ENCODE assay signal across 18 mouse cellular contexts in the genomic region with DNA sequence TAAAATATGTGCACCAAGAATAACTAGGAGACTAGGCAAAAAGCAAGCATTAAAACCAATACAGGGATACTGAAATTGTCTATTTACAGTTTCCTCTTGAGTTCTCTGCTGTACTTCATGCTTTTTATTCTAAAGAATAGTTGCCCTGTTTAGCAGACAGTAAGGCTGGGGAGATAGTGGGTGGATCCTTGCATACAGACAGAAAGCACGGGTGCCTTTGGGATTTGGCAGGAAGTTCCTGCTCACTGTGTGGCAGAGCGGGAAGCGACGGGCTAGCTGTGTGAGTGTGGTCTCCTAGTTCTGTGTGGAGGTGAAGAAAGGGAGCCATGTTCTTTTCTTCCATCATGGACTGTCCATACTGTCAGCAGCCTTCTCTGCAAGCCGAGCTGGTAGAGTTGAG. TPM values are rescaled to one million over a fixed set of nuclear protein-coding genes. Genes with fewer than 3 reads are reported as not detected.
DNase-seq lines count a peak whose midpoint lies in the region; ATAC-seq lines count a peak whose summit lies in the region.
"Had no signal": no experiment of that assay in that cellular context is flagged by ENCODE, and none has a peak within 500 bp of the region (broad histone marks: within the 10 kb centered on the region; RNA-seq: fewer than 3 reads in every experiment).

No protein-coding gene starts in this region.

- DNase-seq in midbrain, embryonic 11.5 days (ENCODE audit: low spot score, missing footprints): peak; percentile 59
- DNase-seq in midbrain, embryonic 14.5 days: no peak
- DNase-seq in brain, adult 2 months (ENCODE audit: low read depth, low spot score): peak; percentile 69
- DNase-seq in telencephalon, adult 2 months (ENCODE audit: low read depth, low spot score): peak; percentile 47
- DNase-seq: adrenal gland, adult 2 months; adrenal gland, postnatal 10 days; adrenal gland, postnatal 25 days; cerebellum, adult 11-12 months; cerebellum, adult 2 months; cerebellum, adult 9-10 months; cerebellum, postnatal 10 days; cerebellum, postnatal 25 days; forebrain, postnatal 0 days had no signal

- no peak overlapping the region for H3K4me3 ChIP-seq in midbrain, embryonic 11.5 days (ENCODE audit: low read depth, low read length)
- H3K4me3 ChIP-seq in midbrain, embryonic 14.5 days (replicated peaks; ENCODE audit: low read depth, low read length): no peak overlapping the region
- H3K4me3 ChIP-seq in hindbrain, embryonic 16.5 days (ENCODE audit: low read length): no peak overlapping the region
- H3K4me3 ChIP-seq: embryonic facial prominence, embryonic 10.5 days; embryonic facial prominence, embryonic 12.5 days; forebrain, embryonic 13.5 days; forebrain, embryonic 15.5 days had no signal

- H3K4me1 ChIP-seq in midbrain, embryonic 11.5 days (ENCODE audit: control insufficient read depth, insufficient read depth, low read length): no peaks in the 10 kb centered on the region
- no peaks in the 10 kb centered on the region for H3K4me1 ChIP-seq in midbrain, embryonic 14.5 days (ENCODE audit: control insufficient read depth, insufficient read depth, low read length)
- no peaks in the 10 kb centered on the region for H3K4me1 ChIP-seq in hindbrain, embryonic 16.5 days (ENCODE audit: control insufficient read depth, insufficient read depth, low read depth, low read length)
- H3K4me1 ChIP-seq: forebrain, embryonic 13.5 days; forebrain, embryonic 15.5 days had no signal

- no peaks in the 10 kb centered on the region for H3K36me3 ChIP-seq in midbrain, embryonic 11.5 days (ENCODE audit: control insufficient read depth, insufficient read depth, low read length)
- H3K36me3 ChIP-seq in midbrain, embryonic 14.5 days (ENCODE audit: control insufficient read depth, insufficient read depth, low read length): peaks cover 50% of the 10 kb centered on the region
- peaks cover 16% of the 10 kb centered on the region for H3K36me3 ChIP-seq in hindbrain, embryonic 16.5 days (ENCODE audit: control insufficient read depth, insufficient read depth, low read length)

- 93% methylated on average over 5 of the region's 5 CpGs for WGBS in midbrain, embryonic 11.5 days
- 91% methylated on average over 5 of the region's 5 CpGs for WGBS in midbrain, embryonic 14.5 days
- 86% methylated on average over 5 of the region's 5 CpGs for WGBS in hindbrain, embryonic 16.5 days

- no peaks in the 10 kb centered on the region for H3K9me3 ChIP-seq in midbrain, embryonic 11.5 days (ENCODE audit: control insufficient read depth, low read length)
- H3K9me3 ChIP-seq in midbrain, embryonic 14.5 days (ENCODE audit: control insufficient read depth, low read length): no peaks in the 10 kb centered on the region
- H3K9me3 ChIP-seq in hindbrain, embryonic 16.5 days (ENCODE audit: control insufficient read depth, low read length): no peaks in the 10 kb centered on the region
- H3K9me3 ChIP-seq: embryonic facial prominence, embryonic 10.5 days; embryonic facial prominence, embryonic 12.5 days; forebrain, embryonic 13.5 days; forebrain, embryonic 15.5 days had no signal

- no peaks in the 10 kb centered on the region for H3K27me3 ChIP-seq in midbrain, embryonic 11.5 days (ENCODE audit: control insufficient read depth, insufficient read depth, low read length)
- no peaks in the 10 kb centered on the region for H3K27me3 ChIP-seq in midbrain, embryonic 14.5 days (ENCODE audit: control insufficient read depth, insufficient read depth, low read length)
- no peaks in the 10 kb centered on the region for H3K27me3 ChIP-seq in hindbrain, embryonic 16.5 days (replicated peaks; ENCODE audit: control insufficient read depth, insufficient read depth, low read length)
- H3K27me3 ChIP-seq: embryonic facial prominence, embryonic 12.5 days; forebrain, embryonic 13.5 days; forebrain, embryonic 15.5 days had no signal

- no peak for ATAC-seq in midbrain, embryonic 11.5 days (ENCODE audit: low FRiP score)
- ATAC-seq in midbrain, embryonic 14.5 days (ENCODE audit: low FRiP score, low TSS enrichment): no peak
- ATAC-seq in hindbrain, embryonic 16.5 days: no peak
- ATAC-seq: forebrain, embryonic 13.5 days; forebrain, embryonic 15.5 days; forebrain, postnatal 0 days had no signal

- H3K9ac ChIP-seq in midbrain, embryonic 11.5 days (ENCODE audit: low read length): no peak overlapping the region
- no peak overlapping the region for H3K9ac ChIP-seq in midbrain, embryonic 14.5 days (replicated peaks; ENCODE audit: low read length)
- no peak overlapping the region for H3K9ac ChIP-seq in hindbrain, embryonic 16.5 days (ENCODE audit: low read depth, low read length)
- H3K9ac ChIP-seq: embryonic facial prominence, embryonic 12.5 days; forebrain, embryonic 13.5 days; forebrain, embryonic 15.5 days; forebrain, postnatal 0 days had no signal

- no peak overlapping the region for H3K4me2 ChIP-seq in midbrain, embryonic 11.5 days
- H3K4me2 ChIP-seq in midbrain, embryonic 14.5 days (ENCODE audit: low read length): no peak overlapping the region
- H3K4me2 ChIP-seq in hindbrain, embryonic 16.5 days (ENCODE audit: low read length): no peak overlapping the region
- H3K4me2 ChIP-seq: embryonic facial prominence, embryonic 12.5 days; forebrain, embryonic 13.5 days; forebrain, embryonic 15.5 days had no signal

- H3K27ac ChIP-seq in midbrain, embryonic 11.5 days (ENCODE audit: low read depth, low read length): no peak overlapping the region
- H3K27ac ChIP-seq in midbrain, embryonic 14.5 days (replicated peaks; ENCODE audit: low read depth, low read length): no peak overlapping the region
- H3K27ac ChIP-seq in hindbrain, embryonic 16.5 days (ENCODE audit: low read depth, low read length): no peak overlapping the region
- H3K27ac ChIP-seq: embryonic facial prominence, embryonic 12.5 days; forebrain, embryonic 13.5 days; forebrain, embryonic 15.5 days had no signal

RNA-seq across cellular contexts. Expression of gene Papss1, which starts 48.3 kb away (rescaled TPM):
- 72.5 and 82.4 TPM in 2 replicates for polyA plus RNA-seq in midbrain, embryonic 11.5 days (2014; fragmentation: Nextera tagmentation; extraction: Ambion mirVana)
- 111 and 127 TPM in 2 replicates for polyA plus RNA-seq in midbrain, embryonic 14.5 days (2014; fragmentation: Nextera tagmentation; extraction: Ambion mirVana)
- 134 and 136 TPM in 2 replicates for polyA plus RNA-seq in hindbrain, embryonic 16.5 days (2015; fragmentation: Nextera tagmentation; extraction: Ambion mirVana)
